Mouse (Mus musculus) kidney, embryonic 15.5 days (tissue): ENCODE results near the gene Ces1b. TPM values are rescaled to one million over a fixed set of nuclear protein-coding genes. Genes with fewer than 3 reads are reported as not detected.

Experiments
- polyA plus RNA-seq: library from polyadenylated mRNA; unstranded; fragments of >200 nt; fragmentation: Nextera tagmentation; extraction: Ambion mirVana; gene quantifications from 2 replicates; pipeline ENCODE4 v1.2.1, GENCODE M21; 2015

The Ces1b gene
- polyA plus RNA-seq, 1 experiment from 2014 or later, result not detected

Other genes with a start within 250 kb of the Ces1b start
- 6.1 and 7.3 TPM in 2 replicates for gene Lpcat2, start 224.7 kb downstream of the Ces1b start, polyA plus RNA-seq
- gene Capns2, start 178.6 kb downstream of the Ces1b start, polyA plus RNA-seq, result 0.16 and 0.55 TPM in 2 replicates
- 0.84 and 2.6 TPM in 2 replicates for gene Slc6a2, start 119.9 kb downstream of the Ces1b start, polyA plus RNA-seq
- gene Ces1a, start 31.8 kb downstream of the Ces1b start, polyA plus RNA-seq, result not detected in 2 replicates
- gene Ces1c, start 51.3 kb upstream of the Ces1b start, polyA plus RNA-seq, result 0.08 and 0.23 TPM in 2 replicates
- 0.36 and 0.48 TPM in 2 replicates for gene Ces1d, start 117.8 kb upstream of the Ces1b start, polyA plus RNA-seq
- 0.14 and 0.17 TPM in 2 replicates for gene Ces1e, start 149.6 kb upstream of the Ces1b start, polyA plus RNA-seq
- gene Ces1f, start 199.7 kb upstream of the Ces1b start, polyA plus RNA-seq, result 0.17 TPM in 1 of 2 replicates, not detected in the other